Mouse (Mus musculus) CH12.LX (cell line): Measurements from ENCODE around the gene Phgr1. TPM values are rescaled to one million over a fixed set of nuclear protein-coding genes. Genes with fewer than 3 reads are reported as not detected.

ENCODE experiments used
- DNase-seq: peaks from one replicate; pipeline ENCODE4 v3.0.0-alpha.2; 2013; ENCODE audit errors: extremely low read depth
- H3K27ac ChIP-seq: 2 replicates; pipeline ENCODE4 v1.5.1; 2012; ENCODE audit warnings: low read depth, mild to moderate bottlenecking, control low read depth, moderate library complexity; ENCODE audit not compliant: insufficient read depth
- H3K27me3 ChIP-seq: replicated peaks from 2 replicates; pipeline ENCODE3; 2012; ENCODE audit warnings: inconsistent platforms
- H3K36me3 ChIP-seq, 2 experiments: replicated peaks in 1 of 2; 2 replicates each; pipeline versions ENCODE3 to v1.6.1; 2012; ENCODE audit warnings: inconsistent platforms in 1 of 2, low read length in 1 of 2, mild to moderate bottlenecking in 1 of 2, mixed read lengths in 1 of 2, moderate library complexity in 1 of 2; ENCODE audit not compliant: control insufficient read depth in 1 of 2, insufficient read depth in 1 of 2
- H3K4me1 ChIP-seq, 2 experiments: 2 replicates each; pipeline ENCODE4 v1.6.1; 2012; ENCODE audit warnings: inconsistent platforms in 1 of 2, moderate library complexity in 1 of 2; ENCODE audit not compliant: insufficient read depth in 2 of 2, control insufficient read depth in 1 of 2
- H3K4me2 ChIP-seq: 2 replicates; pipeline ENCODE4 v1.6.1; 2012; ENCODE audit warnings: low read depth, mild to moderate bottlenecking, control low read depth; ENCODE audit not compliant: poor library complexity, insufficient read depth, severe bottlenecking
- H3K4me3 ChIP-seq, 3 experiments: fragments of 150-350 bp in 1 of 3; sonication (generic) in 1 of 3; replicated peaks in 1 of 3; 2 replicates each; pipeline versions ENCODE3 to v1.5.1; 2011 to 2012; ENCODE audit warnings: low read depth in 2 of 3, low read length in 2 of 3, mild to moderate bottlenecking in 2 of 3, moderate library complexity in 2 of 3, control low read depth in 1 of 3, improper control_type of control experiment in 1 of 3, inconsistent platforms in 1 of 3, mixed read lengths in 1 of 3; ENCODE audit not compliant: poor library complexity in 1 of 3
- H3K79me2 ChIP-seq: replicated peaks from 2 replicates; pipeline ENCODE4 v1.6.1; 2012; ENCODE audit warnings: mild to moderate bottlenecking, moderate library complexity; ENCODE audit not compliant: control insufficient read depth, poor library complexity, insufficient read depth, severe bottlenecking; ENCODE audit errors: extremely low read depth
- H3K9ac ChIP-seq: 2 replicates; pipeline ENCODE4 v1.6.1; 2012; ENCODE audit warnings: low read depth, mild to moderate bottlenecking, control low read depth, moderate library complexity; ENCODE audit not compliant: insufficient read depth
- H3K9me3 ChIP-seq: replicated peaks from 2 replicates; pipeline ENCODE3; 2012; ENCODE audit warnings: low read length, inconsistent platforms, mixed read lengths
- CHD1 ChIP-seq: IDR thresholded peaks from 2 replicates; pipeline ENCODE4 v1.6.1; 2012; ENCODE audit warnings: low read depth, low read length, improper control_type of control experiment, inconsistent platforms
- EP300 ChIP-seq: IDR thresholded peaks from 2 replicates; pipeline ENCODE4 v1.6.1; 2011; ENCODE audit warnings: low read length, improper control_type of control experiment
- GABPA ChIP-seq: IDR thresholded peaks from 2 replicates; pipeline ENCODE4 v1.6.1; 2012; ENCODE audit warnings: low read depth, low read length, improper control_type of control experiment, inconsistent platforms; ENCODE audit not compliant: insufficient replicate concordance
- HCFC1 ChIP-seq: IDR thresholded peaks from 2 replicates; pipeline ENCODE4 v1.6.1; 2012; ENCODE audit warnings: low read depth, mild to moderate bottlenecking, inconsistent platforms, low read length, improper control_type of control experiment
- IRF4 ChIP-seq: IDR thresholded peaks from 2 replicates; pipeline ENCODE4 v1.6.1; 2014; ENCODE audit warnings: low read depth, mild to moderate bottlenecking, inconsistent platforms, low read length, improper control_type of control experiment
- JUND ChIP-seq: conservative IDR thresholded peaks from 2 replicates; pipeline ENCODE4 v1.6.1; 2011; ENCODE audit warnings: low read depth, low read length, improper control_type of control experiment
- MXI1 ChIP-seq: IDR thresholded peaks from 2 replicates; pipeline ENCODE4 v1.6.1; 2011; ENCODE audit warnings: mild to moderate bottlenecking, low read depth, low read length, improper control_type of control experiment
- MYC ChIP-seq: IDR thresholded peaks from 2 replicates; pipeline ENCODE4 v1.6.1; 2011; ENCODE audit warnings: low read depth, mild to moderate bottlenecking, improper control_type of control experiment, low read length
- NELFE ChIP-seq: IDR thresholded peaks from 2 replicates; pipeline ENCODE4 v1.6.1; 2011; ENCODE audit warnings: low read depth, low read length, improper control_type of control experiment
- NRF1 ChIP-seq: IDR thresholded peaks from 2 replicates; pipeline ENCODE4 v1.6.1; 2014; ENCODE audit warnings: low read depth, mild to moderate bottlenecking, inconsistent platforms, low read length, improper control_type of control experiment, moderate library complexity
- POLR2A ChIP-seq: IDR thresholded peaks from 2 replicates; pipeline ENCODE4 v1.6.1; 2011; ENCODE audit warnings: low read depth, mild to moderate bottlenecking, improper control_type of control experiment, low read length
- POLR2AphosphoS2 ChIP-seq: IDR thresholded peaks from 2 replicates; pipeline ENCODE4 v1.6.1; 2011; ENCODE audit warnings: low read depth, low read length, improper control_type of control experiment
- RAD21 ChIP-seq: IDR thresholded peaks from 2 replicates; pipeline ENCODE4 v1.6.1; 2011; ENCODE audit warnings: low read depth, mild to moderate bottlenecking, low read length, improper control_type of control experiment, moderate library complexity
- TBP ChIP-seq: conservative IDR thresholded peaks from 2 replicates; pipeline ENCODE4 v1.6.1; 2011; ENCODE audit warnings: low read depth, low read length, improper control_type of control experiment
- TCF12 ChIP-seq: IDR thresholded peaks from 2 replicates; pipeline ENCODE4 v1.6.1; 2014; ENCODE audit warnings: low read depth, mild to moderate bottlenecking, inconsistent platforms, low read length, improper control_type of control experiment
- USF1 ChIP-seq: IDR thresholded peaks from 2 replicates; pipeline ENCODE4 v1.6.1; 2014; ENCODE audit warnings: low read depth, mild to moderate bottlenecking, inconsistent platforms, low read length, improper control_type of control experiment
- USF2 ChIP-seq: conservative IDR thresholded peaks from 2 replicates; pipeline ENCODE4 v1.6.1; 2011; ENCODE audit warnings: low read depth, low read length, improper control_type of control experiment
- ZKSCAN1 ChIP-seq: IDR thresholded peaks from 2 replicates; pipeline ENCODE4 v1.6.1; 2012; ENCODE audit warnings: low read depth, inconsistent platforms, low read length, improper control_type of control experiment, borderline replicate concordance
- dilution Hi-C: fragments of 300-500 bp; cut with MboI; formaldehyde crosslinking; loops from 2 replicates; pipeline ENCODE4 v1.14.3; 2020; ENCODE audit warnings: low sequenced_read_pairs; ENCODE audit not compliant: extremely low pct_unique_long_range_greater_than_20kb, extremely low pct_ligation_motif_present
- in situ Hi-C: fragments of 300-500 bp; cut with MboI; formaldehyde crosslinking; loops from 3 replicates; pipeline ENCODE4 v1.14.3; 2019; ENCODE audit warnings: low sequenced_read_pairs, low pct_ligation_motif_present, low pct_unique_long_range_greater_than_20kb, mixed read lengths
- polyA plus RNA-seq: library from polyadenylated mRNA; unstranded; fragments of >175 nt; gene quantifications from 2 replicates; pipeline ENCODE4 v1.2.1, GENCODE M21; 2012; ENCODE audit warnings: low read depth; ENCODE audit not compliant: insufficient read length
- total RNA-seq, 2 experiments: library from RNA; depleted of rRNA; stranded (reverse); fragments of 300-350 nt in 1 of 2; fragments of >200 nt in 1 of 2; gene quantifications; 2 replicates each; pipeline ENCODE4 v1.2.3; 2012 to 2014

The Phgr1 gene
- total and polyA plus RNA-seq, 3 experiments, result not detected

- dilution Hi-C loops, result no loop called here
- H3K9me3 ChIP-seq, result no peaks in the 10 kb centered on the region
- no peak overlapping the region for H3K9ac ChIP-seq
- TF ChIP-seq NELFE, result no peak
- TF ChIP-seq POLR2AphosphoS2, result no peak
- no peak for TF ChIP-seq USF2
- no peak for TF ChIP-seq RAD21
- TF ChIP-seq MXI1, result no peak
- TF ChIP-seq NRF1, result no peak
- no peak for TF ChIP-seq USF1
- TF ChIP-seq JUND, result no peak
- TF ChIP-seq POLR2A, result no peak
- no peak for TF ChIP-seq CHD1
- no peak for TF ChIP-seq ZKSCAN1
- no peak for TF ChIP-seq TCF12
- TF ChIP-seq HCFC1, result no peak
- no peak for TF ChIP-seq GABPA
- no peak for TF ChIP-seq TBP
- TF ChIP-seq IRF4, result no peak
- no peak for TF ChIP-seq MYC
- no peak for TF ChIP-seq EP300
- H3K4me1 ChIP-seq, result peaks cover 11 to 25% of the 10 kb centered on the region in 2 experiments; a peak in 3 of 4 replicates
- peaks cover 12% of the 10 kb centered on the region for H3K27me3 ChIP-seq
- DNase-seq, result no peak
- no peaks in the 10 kb centered on the region for H3K79me2 ChIP-seq
- in situ Hi-C loops, result loop anchor here (10.0 to 25.0 kb wide), 2 partner anchors 89 to 246 kb away; partner anchors contain the start of gene Srp14
- H3K4me2 ChIP-seq, result no peak overlapping the region
- no peak overlapping the region for H3K4me3 ChIP-seq
- H3K36me3 ChIP-seq, result no peaks in the 10 kb centered on the region
- no peak overlapping the region for H3K27ac ChIP-seq
These were observed 39.2 kb upstream of the Phgr1 start for GRCm38 (mm10) chr2:118733341-118733740.

- Histone ChIP-seq H3K27me3 (peaks cover 27% of the 10 kb centered on the region), H3K4me1 (peaks cover 0 to 11% of the 10 kb centered on the region in 2 experiments; a peak in 2 of 4 replicates), H3K27ac (no peak overlapping the region), H3K36me3 (no peaks in the 10 kb centered on the region), H3K4me3 (no peak overlapping the region), H3K4me2 (no peak overlapping the region), H3K9me3 (no peaks in the 10 kb centered on the region), H3K9ac (no peak overlapping the region), H3K79me2 (no peaks in the 10 kb centered on the region)
- no peak for DNase-seq
- dilution Hi-C loops, result no loop called here
- TF ChIP-seq GABPA, result no peak
- TF ChIP-seq EP300, result no peak
- no peak for TF ChIP-seq MXI1
- in situ Hi-C loops, result loop anchor here (25.0 kb wide), 1 partner anchor 253 kb away; the partner anchor contains the start of gene Srp14
These were observed 32.2 kb upstream of the Phgr1 start for GRCm38 (mm10) chr2:118740341-118740740.
